Mouse (Mus musculus) limb, embryonic 14.5 days (tissue): Measurements from ENCODE around the gene Pik3cb. TPM values are rescaled to one million over a fixed set of nuclear protein-coding genes. Genes with fewer than 3 reads are reported as not detected.

Experiments
- ATAC-seq: fragments of 200-750 bp; cut with Nextera tagmentation; 2 replicates; pipeline ENCODE4 v1.8.0; 2017; ENCODE audit warnings: low read depth, moderate number of reproducible peaks, moderate TSS enrichment; ENCODE audit not compliant: low FRiP score
- DNase-seq: peaks from one replicate; pipeline ENCODE4 v3.0.0-alpha.2; 2015; ENCODE audit warnings: low spot score
- H3K27ac ChIP-seq: fragments of 300-500 bp; sonication (generic); replicated peaks from 2 replicates; pipeline ENCODE4 v1.5.1; 2014; ENCODE audit warnings: low read depth, mild to moderate bottlenecking, low read length, moderate library complexity, mixed read lengths
- H3K27me3 ChIP-seq: fragments of 300-500 bp; sonication (generic); 2 replicates; pipeline ENCODE4 v1.6.1; 2014; ENCODE audit warnings: low read length, mixed read lengths; ENCODE audit not compliant: control insufficient read depth, insufficient read depth
- H3K36me3 ChIP-seq: fragments of 300-500 bp; sonication (generic); 2 replicates; pipeline ENCODE4 v1.6.1; 2014; ENCODE audit warnings: mild to moderate bottlenecking, low read length, moderate library complexity, mixed read lengths; ENCODE audit not compliant: control insufficient read depth, insufficient read depth
- H3K4me1 ChIP-seq: fragments of 300-500 bp; sonication (generic); 2 replicates; pipeline ENCODE4 v1.6.1; 2014; ENCODE audit warnings: antibody characterized with exemption, low read length, mixed read lengths; ENCODE audit not compliant: control insufficient read depth, insufficient read depth
- H3K4me2 ChIP-seq: fragments of 300-500 bp; sonication (generic); replicated peaks from 2 replicates; pipeline ENCODE4 v1.6.1; 2014; ENCODE audit warnings: low read depth, mild to moderate bottlenecking, low read length, moderate library complexity; ENCODE audit not compliant: severe bottlenecking
- H3K4me3 ChIP-seq: fragments of 300-500 bp; sonication (generic); replicated peaks from 2 replicates; pipeline ENCODE4 v1.5.1; 2014; ENCODE audit warnings: low read length
- H3K9ac ChIP-seq: fragments of 300-500 bp; sonication (generic); 2 replicates; pipeline ENCODE4 v1.6.1; 2014; ENCODE audit warnings: mild to moderate bottlenecking, low read depth, low read length, moderate library complexity; ENCODE audit not compliant: severe bottlenecking
- H3K9me3 ChIP-seq: fragments of 300-500 bp; sonication (generic); 2 replicates; pipeline ENCODE4 v1.6.1; 2016; ENCODE audit warnings: low read length; ENCODE audit not compliant: control insufficient read depth
- POLR2A ChIP-seq: fragments of 200-500 bp; IDR thresholded peaks from 2 replicates; pipeline ENCODE4 v1.8.0; 2012; ENCODE audit warnings: inconsistent platforms, mild to moderate bottlenecking, moderate library complexity, borderline replicate concordance; ENCODE audit not compliant: insufficient read depth, insufficient read length; ENCODE audit errors: extremely low read depth
- WGBS: fragments of 180-500 bp; shearing (Covaris S2); extraction: QIAGEN DNeasy Blood & Tissue Kit; methylation state at CpG from one replicate; pipeline ENCODE4 v1.1.7; 2014; 5-methylcytosine and 5-hydroxymethylcytosine counted together
- polyA plus RNA-seq, 2 experiments: library from polyadenylated mRNA; depleted of rRNA in 1 of 2; stranded (reverse) in 1 of 2; unstranded in 1 of 2; fragments of >200 nt; fragmentation: Nextera tagmentation in 1 of 2; extraction: Ambion mirVana in 1 of 2; gene quantifications; 2 replicates each; pipeline versions ENCODE4 v1.2.1 to v1.2.3; 2012 to 2014

Gene Pik3cb
- polyA plus RNA-seq, 2 experiments = 1.1 to 3.1 TPM

- no peak overlapping the region for H3K27ac ChIP-seq
- no peaks in the 10 kb centered on the region for H3K4me1 ChIP-seq
- no peak overlapping the region for H3K9ac ChIP-seq
- no peak overlapping the region for H3K4me2 ChIP-seq
- TF ChIP-seq POLR2A = no peak
- no peak overlapping the region for H3K4me3 ChIP-seq
- no peaks in the 10 kb centered on the region for H3K9me3 ChIP-seq
- H3K27me3 ChIP-seq = no peaks in the 10 kb centered on the region
- H3K36me3 ChIP-seq = no peaks in the 10 kb centered on the region
- WGBS = 76% methylated on average over 5 of the region's 5 CpGs
- DNase-seq (no peak), ATAC-seq (no peak)
Observed at GRCm38 (mm10) chr9:99159932-99160331, 19.5 kb upstream of the Pik3cb start.

DNA sequence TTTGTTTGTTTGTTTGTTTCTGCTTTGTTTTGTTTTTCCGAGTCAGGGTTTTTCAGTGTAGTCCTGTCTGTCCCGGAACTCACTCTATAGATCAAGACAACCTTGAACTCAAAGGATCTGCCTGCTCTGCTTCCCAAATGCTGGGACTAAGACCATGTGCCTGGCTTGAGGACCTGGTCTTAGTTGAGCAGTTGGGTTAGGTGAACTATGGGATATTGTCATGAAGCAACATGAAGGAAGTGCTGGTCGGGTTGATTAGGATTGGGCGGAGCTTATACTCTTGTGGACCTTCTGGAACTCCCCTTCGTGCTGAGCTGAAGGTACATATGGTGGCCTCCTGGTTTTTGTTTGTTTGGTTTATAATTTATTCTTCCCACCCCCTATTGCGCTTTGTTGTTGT, 18.3 kb upstream of the Pik3cb start:
- Histone ChIP-seq H3K27ac (no peak overlapping the region), H3K9ac (no peak overlapping the region), H3K4me3 (no peak overlapping the region), H3K4me2 (no peak overlapping the region), H3K27me3 (no peaks in the 10 kb centered on the region), H3K36me3 (no peaks in the 10 kb centered on the region), H3K9me3 (no peaks in the 10 kb centered on the region), H3K4me1 (no peaks in the 10 kb centered on the region)
- WGBS = 93% methylated on average over 6 of the region's 6 CpGs
- ATAC-seq (no peak), DNase-seq (no peak)
- no peak for TF ChIP-seq POLR2A

DNA sequence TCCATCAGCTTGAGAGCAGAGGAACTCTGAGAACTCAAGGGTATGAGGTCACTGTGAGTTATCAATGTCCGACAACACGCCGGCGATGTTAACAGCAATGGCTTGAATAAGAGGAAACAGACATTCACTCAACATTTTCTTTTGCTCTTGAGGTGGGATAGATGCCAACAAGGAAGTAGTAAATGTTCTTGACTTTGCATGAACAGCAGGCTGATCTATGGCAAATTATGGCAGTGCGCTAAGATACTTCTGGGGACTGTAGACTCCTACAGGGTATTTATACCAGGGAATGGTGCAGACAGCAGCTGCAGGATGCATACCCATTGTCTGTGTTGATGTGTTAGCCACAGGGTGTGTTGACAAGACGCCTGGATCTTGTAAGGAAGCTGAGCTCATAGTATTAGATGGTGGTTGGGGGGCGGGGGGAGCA, 17.8 kb upstream of the Pik3cb start:
- H3K9ac ChIP-seq = no peak overlapping the region
- TF ChIP-seq POLR2A = no peak
- H3K27me3 ChIP-seq = no peaks in the 10 kb centered on the region
- no peaks in the 10 kb centered on the region for H3K9me3 ChIP-seq
- H3K27ac ChIP-seq = no peak overlapping the region
- WGBS = 76% methylated on average over 7 of the region's 7 CpGs
- H3K36me3 ChIP-seq = no peaks in the 10 kb centered on the region
- no peak for ATAC-seq
- no peak overlapping the region for H3K4me2 ChIP-seq
- DNase-seq = no peak
- no peak overlapping the region for H3K4me3 ChIP-seq
- H3K4me1 ChIP-seq = no peaks in the 10 kb centered on the region

GRCm38 (mm10) chr9:99153655-99154054, 13.2 kb upstream of the Pik3cb start:
- ATAC-seq (no peak), DNase-seq (no peak)
- Histone ChIP-seq H3K4me1 (no peaks in the 10 kb centered on the region), H3K27ac (no peak overlapping the region), H3K4me2 (no peak overlapping the region), H3K27me3 (no peaks in the 10 kb centered on the region), H3K9me3 (no peaks in the 10 kb centered on the region), H3K36me3 (no peaks in the 10 kb centered on the region), H3K4me3 (no peak overlapping the region), H3K9ac (no peak overlapping the region)
- 60% methylated on average over 3 of the region's 3 CpGs for WGBS
- no peak for TF ChIP-seq POLR2A

DNA sequence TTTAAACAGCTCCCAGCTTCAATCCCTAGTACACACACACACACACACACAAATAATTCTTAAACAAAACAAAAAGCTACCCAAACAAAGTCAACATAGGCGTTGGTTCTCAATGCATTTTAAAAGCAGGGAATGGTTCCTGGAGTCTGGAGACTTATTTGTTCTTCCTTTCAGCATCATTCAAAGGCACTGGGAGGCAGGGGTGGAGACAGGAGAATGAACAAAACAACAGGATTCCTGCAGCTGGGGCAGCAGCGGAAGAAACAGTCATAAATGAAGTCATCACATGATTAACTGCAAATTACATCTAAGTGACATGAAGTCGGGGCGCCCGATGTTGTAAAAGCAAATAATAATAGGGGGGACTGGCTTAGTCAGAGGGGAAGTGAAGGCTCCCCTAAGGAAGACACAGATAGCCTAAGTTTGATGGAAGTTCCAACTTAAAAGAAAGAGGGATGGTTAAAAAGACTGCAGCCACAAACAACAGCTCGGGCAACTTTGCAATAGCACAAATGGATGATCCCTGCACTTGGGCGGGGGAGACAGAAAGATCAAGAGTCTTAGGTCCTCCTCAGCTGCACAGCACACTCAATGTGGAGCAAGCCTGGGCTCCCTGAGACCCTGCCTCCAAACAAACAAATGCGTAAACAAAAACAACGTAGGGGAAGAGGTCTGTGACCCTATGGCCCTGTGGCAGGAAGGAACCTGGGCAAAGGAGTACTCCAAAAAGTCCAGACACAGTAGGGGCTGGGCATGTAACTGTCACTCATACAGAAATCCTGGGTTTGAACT, 12.5 kb upstream of the Pik3cb start:
- no peak for TF ChIP-seq POLR2A
- Histone ChIP-seq H3K4me2 (no peak overlapping the region), H3K4me3 (no peak overlapping the region), H3K27me3 (no peaks in the 10 kb centered on the region), H3K9me3 (no peaks in the 10 kb centered on the region), H3K27ac (no peak overlapping the region), H3K4me1 (no peaks in the 10 kb centered on the region), H3K9ac (no peak overlapping the region), H3K36me3 (no peaks in the 10 kb centered on the region)
- ATAC-seq (no peak), DNase-seq (no peak)
- 31% methylated on average over 9 of the region's 9 CpGs for WGBS
